Mouse (Mus musculus): ENCODE results near the gene Asb13.
A peak's percentile ranks its signal among the peaks of the same experiment; 100 is the strongest.

Asb13 gene

GRCm38 (mm10) chr13:3665308-3665723 lies 31.5 kb downstream of the Asb13 start:
- peak; percentile 22 for DNase-seq (ENCODE audit: low spot score)

- no peak for DNase-seq (ENCODE audit: low spot score)
These were observed 33.5 kb downstream of the Asb13 start for GRCm38 (mm10) chr13:3667288-3667873.

GRCm38 (mm10) chr13:3668068-3668467 lies 34.2 kb downstream of the Asb13 start:
- no peak for DNase-seq (ENCODE audit: low spot score)

GRCm38 (mm10) chr13:3669611-3670010 lies 35.8 kb downstream of the Asb13 start:
- no peak for DNase-seq (ENCODE audit: low spot score)

GRCm38 (mm10) chr13:3670039-3670438 lies 36.2 kb downstream of the Asb13 start:
- no peak for DNase-seq (ENCODE audit: low spot score)

- DNase-seq (ENCODE audit: low spot score), result no peak
These were observed 39.3 kb downstream of the Asb13 start for GRCm38 (mm10) chr13:3673151-3673550.

- DNase-seq (ENCODE audit: low spot score), result no peak
These were observed 39.8 kb downstream of the Asb13 start for GRCm38 (mm10) chr13:3673622-3674021.

GRCm38 (mm10) chr13:3675855-3676254 lies 42.0 kb downstream of the Asb13 start:
- no peak for DNase-seq (ENCODE audit: low spot score)

- DNase-seq (ENCODE audit: low spot score), result no peak
These were observed 45.3 kb downstream of the Asb13 start for GRCm38 (mm10) chr13:3679098-3679497.

GRCm38 (mm10) chr13:3686306-3686705 lies 52.5 kb downstream of the Asb13 start:
- no peak for DNase-seq (ENCODE audit: low spot score)

GRCm38 (mm10) chr13:3694599-3695343 lies 60.9 kb downstream of the Asb13 start:
- DNase-seq (ENCODE audit: low spot score), result peak; percentile 34

GRCm38 (mm10) chr13:3696977-3697735 lies 63.3 kb downstream of the Asb13 start:
- no peak for DNase-seq (ENCODE audit: low spot score)

- no peak for DNase-seq (ENCODE audit: low spot score)
These were observed 66.9 kb downstream of the Asb13 start for GRCm38 (mm10) chr13:3700752-3701151.

All from testis, postnatal 14 days (tissue).